ENCODE assay signal across 25 mouse cellular contexts in the genomic region with DNA sequence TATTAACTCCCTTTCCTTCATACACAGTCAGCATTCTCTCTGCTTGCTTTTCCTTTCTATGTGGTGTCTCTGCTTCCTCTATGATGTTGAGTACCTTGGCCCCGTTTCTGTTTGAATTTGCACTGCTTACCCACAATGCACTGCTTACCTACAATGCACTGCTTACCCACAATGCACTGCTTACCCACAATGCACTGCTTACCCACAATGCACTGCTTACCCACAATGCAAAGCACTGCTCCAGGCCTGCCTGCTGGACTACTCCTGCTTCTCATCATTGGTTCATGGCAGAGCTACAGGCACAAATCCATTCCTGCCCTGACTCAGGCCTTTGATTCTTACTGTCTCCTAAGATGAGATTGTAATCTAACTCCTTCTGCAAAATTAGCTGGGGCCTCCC. TPM values are rescaled to one million over a fixed set of nuclear protein-coding genes. Genes with fewer than 3 reads are reported as not detected.
"Had no signal": no experiment of that assay in that cellular context is flagged by ENCODE, and none has a peak within 500 bp of the region (broad histone marks: within the 10 kb centered on the region; RNA-seq: fewer than 3 reads in every experiment).

No protein-coding gene starts in this region.

- H3K9me3 ChIP-seq: heart, embryonic 10.5 days; heart, embryonic 12.5 days; hindbrain, embryonic 10.5 days; hindbrain, embryonic 12.5 days; intestine, embryonic 15.5 days; limb, embryonic 13.5 days; limb, embryonic 15.5 days; liver, embryonic 12.5 days had no signal

- H3K9ac ChIP-seq: heart, embryonic 12.5 days; hindbrain, embryonic 12.5 days; hindbrain, embryonic 14.5 days; intestine, embryonic 15.5 days; limb, embryonic 13.5 days; limb, embryonic 15.5 days; liver, embryonic 12.5 days had no signal

- DNase-seq: gastrocnemius, adult 2 months; gastrocnemius, postnatal 10 days; gastrocnemius, postnatal 25 days; heart, adult 18-20 months; heart, postnatal 10 days; heart, postnatal 4 days; kidney, adult 18-20 months; kidney, adult 8-10 months; kidney, postnatal 10 days; kidney, postnatal 25 days; kidney, postnatal 4 days; layer of hippocampus, adult 9-11 months; layer of hippocampus, postnatal 36 days; left cerebral cortex, postnatal 4 days had no signal

- H3K27ac ChIP-seq: gastrocnemius, adult 2 months; heart, embryonic 10.5 days; hindbrain, embryonic 10.5 days; hindbrain, embryonic 12.5 days; hindbrain, embryonic 14.5 days; intestine, embryonic 15.5 days; layer of hippocampus, adult 2 months; limb, embryonic 13.5 days; limb, embryonic 15.5 days; liver, embryonic 12.5 days had no signal

- H3K4me3 ChIP-seq: gastrocnemius, adult 2 months; heart, embryonic 10.5 days; heart, embryonic 12.5 days; hindbrain, embryonic 10.5 days; hindbrain, embryonic 12.5 days; intestine, embryonic 15.5 days; layer of hippocampus, adult 2 months; limb, embryonic 13.5 days; limb, embryonic 15.5 days; liver, embryonic 12.5 days had no signal

- H3K27me3 ChIP-seq: heart, embryonic 12.5 days; hindbrain, embryonic 12.5 days; intestine, embryonic 15.5 days; limb, embryonic 13.5 days; limb, embryonic 15.5 days; liver, embryonic 12.5 days had no signal

- H3K4me1 ChIP-seq: hindbrain, embryonic 12.5 days; liver, embryonic 12.5 days had no signal

- H3K36me3 ChIP-seq: heart, embryonic 10.5 days; heart, embryonic 12.5 days; hindbrain, embryonic 10.5 days; hindbrain, embryonic 12.5 days; intestine, embryonic 15.5 days; limb, embryonic 13.5 days; limb, embryonic 15.5 days; liver, embryonic 12.5 days had no signal

RNA-seq across cellular contexts. Expression of gene Grip1, which starts 48.0 kb away (rescaled TPM):
- total RNA-seq: gastrocnemius, adult 2 months; granulocyte monocyte progenitor cell, adult 5-6 weeks had no signal
